ENCODE assay signal across 9 mouse cellular contexts in genomic region chr12:8676341-8676740, GRCm38 (mm10). TPM values are rescaled to one million over a fixed set of nuclear protein-coding genes. Genes with fewer than 3 reads are reported as not detected.
DNase-seq lines count a peak whose midpoint lies in the region; ATAC-seq lines count a peak whose summit lies in the region.
"Had no signal": no experiment of that assay in that cellular context is flagged by ENCODE, and none has a peak within 500 bp of the region (broad histone marks: within the 10 kb centered on the region; RNA-seq: fewer than 3 reads in every experiment).

No protein-coding gene starts in this region.

- no peaks in the 10 kb centered on the region for H3K36me3 ChIP-seq in heart, embryonic 15.5 days
- H3K36me3 ChIP-seq in embryonic facial prominence, embryonic 11.5 days (replicated peaks; ENCODE audit: control insufficient read depth, insufficient read depth, low read depth, low read length) = no peaks in the 10 kb centered on the region
- H3K36me3 ChIP-seq in intestine, embryonic 14.5 days (ENCODE audit: control insufficient read depth, insufficient read depth, low read length) = no peaks in the 10 kb centered on the region; the same call in 1 of the 2 replicates
- H3K36me3 ChIP-seq in midbrain, embryonic 15.5 days (replicated peaks) = no peaks in the 10 kb centered on the region

- 62% methylated on average over 6 of the region's 6 CpGs for WGBS in heart, embryonic 15.5 days
- WGBS in embryonic facial prominence, embryonic 11.5 days = 84% methylated on average over 6 of the region's 6 CpGs
- WGBS in intestine, embryonic 14.5 days = 67% methylated on average over 6 of the region's 6 CpGs
- 67% methylated on average over 6 of the region's 6 CpGs for WGBS in midbrain, embryonic 15.5 days

- H3K4me2 ChIP-seq in heart, embryonic 15.5 days = peak overlapping the region; percentile 63
- H3K4me2 ChIP-seq in embryonic facial prominence, embryonic 11.5 days (ENCODE audit: low read depth, low read length) = peak overlapping the region; percentile 30
- H3K4me2 ChIP-seq in intestine, embryonic 14.5 days (ENCODE audit: low read length) = peak overlapping the region; percentile 92
- peak overlapping the region; percentile 81 for H3K4me2 ChIP-seq in midbrain, embryonic 15.5 days

- H3K27ac ChIP-seq in heart, embryonic 15.5 days = no peak overlapping the region
- no peak overlapping the region for H3K27ac ChIP-seq in embryonic facial prominence, embryonic 11.5 days (replicated peaks; ENCODE audit: low read depth, low read length)
- no peak overlapping the region for H3K27ac ChIP-seq in intestine, embryonic 14.5 days (ENCODE audit: low read depth)
- H3K27ac ChIP-seq in midbrain, embryonic 15.5 days = no peak overlapping the region

- no peaks in the 10 kb centered on the region for H3K27me3 ChIP-seq in heart, embryonic 15.5 days
- H3K27me3 ChIP-seq in embryonic facial prominence, embryonic 11.5 days (ENCODE audit: control insufficient read depth, insufficient read depth, low read length) = no peaks in the 10 kb centered on the region
- H3K27me3 ChIP-seq in intestine, embryonic 14.5 days (replicated peaks; ENCODE audit: control insufficient read depth, insufficient read depth, low read length) = no peaks in the 10 kb centered on the region
- H3K27me3 ChIP-seq in midbrain, embryonic 15.5 days (replicated peaks) = no peaks in the 10 kb centered on the region

- H3K4me3 ChIP-seq in heart, embryonic 15.5 days = peak overlapping the region; percentile 30
- H3K4me3 ChIP-seq in embryonic facial prominence, embryonic 11.5 days (ENCODE audit: low read depth, low read length) = peak overlapping the region; percentile 24; the same call in 1 of the 2 replicates
- H3K4me3 ChIP-seq in intestine, embryonic 14.5 days (ENCODE audit: low read depth, low read length) = peak overlapping the region; percentile 95
- peak overlapping the region; percentile 74 for H3K4me3 ChIP-seq in midbrain, embryonic 15.5 days

- H3K9me3 ChIP-seq in heart, embryonic 15.5 days (replicated peaks) = no peaks in the 10 kb centered on the region
- no peaks in the 10 kb centered on the region for H3K9me3 ChIP-seq in embryonic facial prominence, embryonic 11.5 days (replicated peaks; ENCODE audit: control insufficient read depth, low read length)
- H3K9me3 ChIP-seq in intestine, embryonic 14.5 days (ENCODE audit: control insufficient read depth, low read length) = no peaks in the 10 kb centered on the region
- no peaks in the 10 kb centered on the region for H3K9me3 ChIP-seq in midbrain, embryonic 15.5 days

- 0 out of 2 replicates have a peak overlapping the region, but pooled peaks have one; percentile 17 for H3K9ac ChIP-seq in heart, embryonic 15.5 days
- H3K9ac ChIP-seq in embryonic facial prominence, embryonic 11.5 days (replicated peaks; ENCODE audit: low read length) = no peak overlapping the region
- peak overlapping the region; percentile 32; the same call in 1 of the 2 replicates for H3K9ac ChIP-seq in intestine, embryonic 14.5 days (ENCODE audit: low read length)
- no peak overlapping the region for H3K9ac ChIP-seq in midbrain, embryonic 15.5 days

- no peak for ATAC-seq in heart, embryonic 15.5 days (replicated peaks; ENCODE audit: insufficient number of reproducible peaks, insufficient read depth, low FRiP score, low read depth)
- ATAC-seq in embryonic facial prominence, embryonic 11.5 days (replicated peaks; ENCODE audit: insufficient number of reproducible peaks, low FRiP score, low TSS enrichment, low read depth) = no peak
- ATAC-seq in intestine, embryonic 14.5 days (replicated peaks; ENCODE audit: low FRiP score, low TSS enrichment, low read depth) = no peak
- ATAC-seq in midbrain, embryonic 15.5 days (replicated peaks) = no peak

- no peak for DNase-seq in heart, postnatal 4 days
- no peak for DNase-seq in embryonic facial prominence, embryonic 11.5 days (ENCODE audit: low spot score)
- no peak for DNase-seq in intestine, embryonic 14.5 days (ENCODE audit: low spot score)
- DNase-seq in thymus, postnatal 10 days (ENCODE audit: low spot score in 2 of 2) = no peak
- DNase-seq in thymus, postnatal 14 days = no peak
- DNase-seq in right cerebral cortex, adult 2 months (ENCODE audit: low spot score in 2 of 2) = no peak
- DNase-seq: lung, adult 2 months had no signal

- peaks cover 26% of the 10 kb centered on the region for H3K4me1 ChIP-seq in heart, embryonic 15.5 days (replicated peaks)
- H3K4me1 ChIP-seq in embryonic facial prominence, embryonic 11.5 days (ENCODE audit: control insufficient read depth, insufficient read depth, low read length) = no peaks in the 10 kb centered on the region
- H3K4me1 ChIP-seq in intestine, embryonic 14.5 days (replicated peaks; ENCODE audit: control insufficient read depth, insufficient read depth, low read length) = peaks cover 21% of the 10 kb centered on the region
- peaks cover 26% of the 10 kb centered on the region for H3K4me1 ChIP-seq in midbrain, embryonic 15.5 days

RNA-seq across cellular contexts. Expression of gene Pum2, which starts 2.4 kb away (rescaled TPM):
- polyA plus RNA-seq in heart, embryonic 15.5 days (2015; fragmentation: Nextera tagmentation; extraction: Ambion mirVana) = 24.4 and 25.4 TPM in 2 replicates
- 100 to 1,000 TPM; 156 to 159 TPM for total RNA-seq in heart, postnatal 4 days (2021)
- polyA plus RNA-seq in embryonic facial prominence, embryonic 11.5 days (2014; fragmentation: Nextera tagmentation; extraction: Ambion mirVana) = 73.0 and 79.7 TPM in 2 replicates
- polyA plus RNA-seq in intestine, embryonic 14.5 days (2014; fragmentation: Nextera tagmentation; extraction: Ambion mirVana) = 59.2 and 71.8 TPM in 2 replicates
- 50.0 and 51.1 TPM in 2 replicates for polyA plus RNA-seq in midbrain, embryonic 15.5 days (2015; fragmentation: Nextera tagmentation; extraction: Ambion mirVana)

Comparison
In these comparisons a context has a peak if more than half of its experiments do, and no peak if none do; other contexts are left out.
1. H3K4me2 ChIP-seq: peak in every context shown above with its lines; median percentile 92 in intestine, embryonic 14.5 days; 81 in midbrain, embryonic 15.5 days; 63 in heart, embryonic 15.5 days; 30 in embryonic facial prominence, embryonic 11.5 days.
2. H3K4me3 ChIP-seq: peak in every context shown above with its lines; median percentile 95 in intestine, embryonic 14.5 days; 74 in midbrain, embryonic 15.5 days; 30 in heart, embryonic 15.5 days; 24 in embryonic facial prominence, embryonic 11.5 days.
3. H3K9ac ChIP-seq: peak in heart, embryonic 15.5 days (single experiment) and intestine, embryonic 14.5 days (single experiment); none in embryonic facial prominence, embryonic 11.5 days (single experiment) and midbrain, embryonic 15.5 days (single experiment).